Mouse (Mus musculus) frontal cortex, postnatal 10 days (tissue): ENCODE measurements around the gene Ankrd33b.

Experiments
- DNase-seq, 2 experiments: peaks; one replicate each; pipeline ENCODE4 v3.0.0; 2022; ENCODE audit warnings: low spot score in 2 of 2, mixed read lengths in 1 of 2

The Ankrd33b gene

GRCm38 (mm10) chr15:31367481-31368200 lies at the start of gene Ankrd33b:
Ankrd33b (minus strand) TSS chr15:31367726.
- DNase-seq: peak in 1 of 2 experiments; percentile 62

- DNase-seq: no peak
Measured at GRCm38 (mm10) chr15:31415181-31415580, 47.7 kb upstream of the Ankrd33b start.

GRCm38 (mm10) chr15:31414179-31414898 lies 46.8 kb upstream of the Ankrd33b start:
- no peak for DNase-seq

GRCm38 (mm10) chr15:31413662-31414061 lies 46.1 kb upstream of the Ankrd33b start:
- DNase-seq: no peak

GRCm38 (mm10) chr15:31412933-31413332 lies 45.4 kb upstream of the Ankrd33b start:
- no peak for DNase-seq

- no peak for DNase-seq
Measured at GRCm38 (mm10) chr15:31412436-31412835, 44.9 kb upstream of the Ankrd33b start.

GRCm38 (mm10) chr15:31407490-31407889 lies 40.0 kb upstream of the Ankrd33b start:
- DNase-seq: no peak

- no peak for DNase-seq
Measured at GRCm38 (mm10) chr15:31406881-31407280, 39.4 kb upstream of the Ankrd33b start.

GRCm38 (mm10) chr15:31404346-31404745 lies 36.8 kb upstream of the Ankrd33b start:
- no peak for DNase-seq

- DNase-seq: no peak
Measured at GRCm38 (mm10) chr15:31402200-31402892, 34.8 kb upstream of the Ankrd33b start.

GRCm38 (mm10) chr15:31400974-31401373 lies 33.4 kb upstream of the Ankrd33b start:
- DNase-seq: no peak

GRCm38 (mm10) chr15:31398769-31399168 lies 31.2 kb upstream of the Ankrd33b start:
- no peak for DNase-seq

GRCm38 (mm10) chr15:31397379-31397778 lies 29.9 kb upstream of the Ankrd33b start:
- DNase-seq: no peak

- peak in 1 of 2 experiments; percentile 27 for DNase-seq
Measured at GRCm38 (mm10) chr15:31396755-31397154, 29.2 kb upstream of the Ankrd33b start.

- DNase-seq: no peak
Measured at GRCm38 (mm10) chr15:31395986-31396385, 28.5 kb upstream of the Ankrd33b start.

GRCm38 (mm10) chr15:31393402-31393801 lies 25.9 kb upstream of the Ankrd33b start:
- peak in 1 of 2 experiments; percentile 46 for DNase-seq

- DNase-seq: peak; percentile 37 to 53
Measured at GRCm38 (mm10) chr15:31392705-31393104, 25.2 kb upstream of the Ankrd33b start.

- DNase-seq: no peak
Measured at GRCm38 (mm10) chr15:31392135-31392534, 24.6 kb upstream of the Ankrd33b start.

- no peak for DNase-seq
Measured at GRCm38 (mm10) chr15:31381936-31382468, 14.5 kb upstream of the Ankrd33b start.

- DNase-seq: no peak
Measured at GRCm38 (mm10) chr15:31379471-31379870, 11.9 kb upstream of the Ankrd33b start.

- no peak for DNase-seq
Measured at GRCm38 (mm10) chr15:31375212-31375611, 7.7 kb upstream of the Ankrd33b start.

GRCm38 (mm10) chr15:31369125-31369612 lies 1.6 kb upstream of the Ankrd33b start:
- DNase-seq: no peak
